Mouse (Mus musculus): Measurements from ENCODE around the gene Acox3.

Acox3 gene

GRCm38 (mm10) chr5:35582445-35583220 lies at the start of gene Acox3:
TSS of gene Acox3 (plus strand) at chr5:35583040.
- DNase-seq = peak; percentile 95

GRCm38 (mm10) chr5:35536271-35536670 lies 46.6 kb upstream of the Acox3 start:
- no peak for DNase-seq

- DNase-seq = no peak
Measured at GRCm38 (mm10) chr5:35537474-35537873, 45.4 kb upstream of the Acox3 start.

GRCm38 (mm10) chr5:35538022-35538421 lies 44.8 kb upstream of the Acox3 start:
- DNase-seq = no peak

GRCm38 (mm10) chr5:35539576-35539975 lies 43.3 kb upstream of the Acox3 start:
- no peak for DNase-seq

GRCm38 (mm10) chr5:35540555-35540954 lies 42.3 kb upstream of the Acox3 start:
- DNase-seq = no peak

- no peak for DNase-seq
Measured at GRCm38 (mm10) chr5:35541059-35541790, 41.6 kb upstream of the Acox3 start.

- no peak for DNase-seq
Measured at GRCm38 (mm10) chr5:35546127-35546526, 36.7 kb upstream of the Acox3 start.

GRCm38 (mm10) chr5:35551855-35552837 lies 30.7 kb upstream of the Acox3 start:
- no peak for DNase-seq

- DNase-seq = no peak
Measured at GRCm38 (mm10) chr5:35552838-35553539, 29.9 kb upstream of the Acox3 start.

GRCm38 (mm10) chr5:35556393-35556792 lies 26.4 kb upstream of the Acox3 start:
- DNase-seq = no peak

GRCm38 (mm10) chr5:35557946-35558621 lies 24.8 kb upstream of the Acox3 start:
- no peak for DNase-seq

GRCm38 (mm10) chr5:35559447-35559846 lies 23.4 kb upstream of the Acox3 start:
- no peak for DNase-seq

- no peak for DNase-seq
Measured at GRCm38 (mm10) chr5:35562616-35563015, 20.2 kb upstream of the Acox3 start.

GRCm38 (mm10) chr5:35563449-35563848 lies 19.4 kb upstream of the Acox3 start:
- DNase-seq = peak; percentile 88

GRCm38 (mm10) chr5:35565217-35565616 lies 17.6 kb upstream of the Acox3 start:
- DNase-seq = no peak

- no peak for DNase-seq
Measured at GRCm38 (mm10) chr5:35566632-35567031, 16.2 kb upstream of the Acox3 start.

- no peak for DNase-seq
Measured at GRCm38 (mm10) chr5:35571546-35571945, 11.3 kb upstream of the Acox3 start.

GRCm38 (mm10) chr5:35574653-35575599 lies 7.9 kb upstream of the Acox3 start, which contains the start of gene Trmt44:
TSS of gene Trmt44 (minus strand) at chr5:35575070.
- peak; percentile 92 for DNase-seq

GRCm38 (mm10) chr5:35576409-35577020 lies 6.3 kb upstream of the Acox3 start:
- no peak for DNase-seq
